8 mouse cellular contexts compared by ENCODE assay signal in the genomic region with DNA sequence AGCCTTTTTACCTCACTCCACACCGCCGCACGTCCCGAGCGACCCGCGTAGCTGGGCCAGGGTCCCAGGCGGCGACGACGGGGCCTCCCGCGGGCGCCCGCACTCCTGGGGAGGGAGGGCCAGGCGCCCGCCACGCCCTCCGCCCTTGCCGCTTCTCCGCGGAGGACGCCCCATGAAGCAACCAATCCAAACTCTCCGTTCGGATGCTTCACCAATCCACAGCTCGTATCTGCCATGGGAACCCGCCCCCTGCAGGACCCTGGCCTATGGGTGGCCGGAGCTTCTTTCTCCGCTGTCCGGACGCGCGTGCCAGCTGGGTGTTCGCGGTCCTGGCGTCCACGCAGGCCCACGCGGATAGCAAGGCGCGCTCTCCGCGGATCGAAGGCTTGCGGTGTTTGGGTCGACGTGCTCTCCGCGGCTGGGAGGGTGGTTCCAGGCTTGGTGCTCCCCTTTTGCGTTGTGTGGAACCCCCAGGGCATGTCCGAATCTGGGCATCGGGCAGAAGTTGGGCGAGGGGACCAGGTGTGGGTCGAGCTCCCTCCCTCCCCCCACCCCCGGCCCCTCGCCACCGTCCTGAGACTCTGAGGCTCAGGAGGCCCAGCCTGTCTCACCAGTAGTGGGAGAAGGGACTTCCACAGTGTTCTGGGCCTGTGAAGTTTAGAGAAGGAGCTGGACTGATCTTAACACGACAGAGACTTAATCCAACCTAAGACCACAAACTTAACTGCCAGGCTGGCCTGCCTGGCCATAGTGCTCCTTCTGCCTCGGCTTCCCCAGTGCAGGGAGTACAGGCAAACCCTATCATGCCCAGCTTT. TPM values are rescaled to one million over a fixed set of nuclear protein-coding genes. Genes with fewer than 3 reads are reported as not detected.
DNase-seq lines count a peak whose midpoint lies in the region; ATAC-seq lines count a peak whose summit lies in the region.

A gene (minus strand): TSS at position 134 of the 815 bp plus-strand sequence.

- H3K27ac ChIP-seq in hindbrain, embryonic 11.5 days (ENCODE audit: low read depth, low read length), result peak within 1 kb of the TSS; percentile 76

- under 1% methylated on average over 58 of the region's 59 CpGs for WGBS in hindbrain, embryonic 11.5 days

- DNase-seq in Muller cell, postnatal 12 days (ENCODE audit: inconsistent ontology term), result peak; percentile 97
- DNase-seq in cerebellum, adult 9-11 months, result peak; percentile 96
- peak; percentile 93 to 97 for DNase-seq in frontal cortex, adult 2 months (ENCODE audit: extremely low spot score in 1 of 2, low spot score in 1 of 2)
- peak; percentile 93 for DNase-seq in hindbrain, embryonic 11.5 days (ENCODE audit: low spot score)
- DNase-seq in layer of hippocampus, postnatal 10 days (ENCODE audit: low spot score in 2 of 2), result peak; percentile 95 to 97
- peak; percentile 98 for DNase-seq in lung, postnatal 10 days
- peak; percentile 94 for DNase-seq in ovary, postnatal 36 days (ENCODE audit: low spot score)
- peak; percentile 95 for DNase-seq in thymus, postnatal 25 days

- H3K9me3 ChIP-seq in hindbrain, embryonic 11.5 days (ENCODE audit: control insufficient read depth, low read length), result no peaks in the 10 kb centered on the region

- peak; percentile 99 for ATAC-seq in hindbrain, embryonic 11.5 days (ENCODE audit: low FRiP score)

- H3K4me3 ChIP-seq in hindbrain, embryonic 11.5 days (ENCODE audit: low read depth, low read length), result peak within 1 kb of the TSS; percentile 68

- no peaks in the 10 kb centered on the region for H3K27me3 ChIP-seq in hindbrain, embryonic 11.5 days (ENCODE audit: control insufficient read depth, insufficient read depth, low read length)

- peak within 1 kb of the TSS; percentile 97 for H3K9ac ChIP-seq in hindbrain, embryonic 11.5 days (ENCODE audit: low read depth, low read length)

- peak within 1 kb of the TSS; percentile 83 for H3K4me2 ChIP-seq in hindbrain, embryonic 11.5 days (replicated peaks; ENCODE audit: low read depth, low read length)

- H3K36me3 ChIP-seq in hindbrain, embryonic 11.5 days (ENCODE audit: control insufficient read depth, insufficient read depth, low read length), result no peaks in the 10 kb centered on the region

- no peaks in the 10 kb centered on the region; the same call in 1 of the 2 replicates for H3K4me1 ChIP-seq in hindbrain, embryonic 11.5 days (replicated peaks; ENCODE audit: control insufficient read depth, insufficient read depth, low read length)

RNA-seq across cellular contexts. Expression of the gene that starts here (rescaled TPM):
- 18.9 and 19.6 TPM in 2 replicates for polyA plus RNA-seq in frontal cortex, adult 2 months (2012; rRNA removed)
- polyA plus RNA-seq in hindbrain, embryonic 11.5 days (2014; fragmentation: Nextera tagmentation; extraction: Ambion mirVana), result 27.1 and 33.2 TPM in 2 replicates
- 10 to 100 TPM; 33.5 to 34.3 TPM for total RNA-seq in layer of hippocampus, postnatal 10 days (2021)

Comparison
In these comparisons a context has a peak if more than half of its experiments do, and no peak if none do; other contexts are left out.
1. Peak in every context shown above with its lines: DNase-seq, ATAC-seq, H3K4me3 ChIP-seq and H3K27ac ChIP-seq.